Mouse (Mus musculus): ENCODE data around the gene Gm3448.
"Not testable (repeated sequence)": the region's sequence is repeated elsewhere in the genome, so short reads cannot be mapped to it uniquely, and the experiment has no call there.

- TF ChIP-seq POLR2A (IDR thresholded peaks at IDR 0.05; ENCODE audit: low read depth, low read length); CTCF (IDR thresholded peaks at IDR 0.05; ENCODE audit: extremely low read depth, insufficient read depth, insufficient read length, insufficient replicate concordance): not testable (repeated sequence)
These were observed 16.7 kb downstream of the Gm3448 start for GRCm38 (mm10) chr17:15024502-15025193.

All from spleen, adult 2 months (tissue).